Mouse (Mus musculus) cerebellum, adult 11 months (tissue): ENCODE measurements around the gene Ano6.

Experiments
- DNase-seq: peaks from one replicate; pipeline ENCODE4 v3.0.0; 2022

Gene Ano6

DNA sequence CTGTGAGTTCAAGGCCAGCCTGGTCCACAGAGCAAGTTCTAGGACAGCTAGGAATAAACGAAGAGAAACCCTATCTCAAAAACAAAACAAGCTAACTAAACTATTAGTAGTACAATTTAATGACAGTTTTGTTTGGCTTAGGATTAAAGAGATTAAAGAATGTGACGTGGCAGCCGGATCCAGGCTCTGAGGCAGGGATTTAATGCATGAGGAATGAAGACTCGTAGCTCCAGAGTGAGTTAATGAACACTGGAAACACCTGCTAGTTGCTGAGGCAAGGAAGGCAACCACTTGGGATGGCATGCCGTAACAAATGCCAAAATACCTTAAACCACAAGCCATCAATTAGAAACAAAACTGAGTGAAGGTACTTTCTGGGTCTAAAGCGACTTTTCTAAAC, 153.7 kb downstream of the Ano6 start:
- no peak for DNase-seq

DNA sequence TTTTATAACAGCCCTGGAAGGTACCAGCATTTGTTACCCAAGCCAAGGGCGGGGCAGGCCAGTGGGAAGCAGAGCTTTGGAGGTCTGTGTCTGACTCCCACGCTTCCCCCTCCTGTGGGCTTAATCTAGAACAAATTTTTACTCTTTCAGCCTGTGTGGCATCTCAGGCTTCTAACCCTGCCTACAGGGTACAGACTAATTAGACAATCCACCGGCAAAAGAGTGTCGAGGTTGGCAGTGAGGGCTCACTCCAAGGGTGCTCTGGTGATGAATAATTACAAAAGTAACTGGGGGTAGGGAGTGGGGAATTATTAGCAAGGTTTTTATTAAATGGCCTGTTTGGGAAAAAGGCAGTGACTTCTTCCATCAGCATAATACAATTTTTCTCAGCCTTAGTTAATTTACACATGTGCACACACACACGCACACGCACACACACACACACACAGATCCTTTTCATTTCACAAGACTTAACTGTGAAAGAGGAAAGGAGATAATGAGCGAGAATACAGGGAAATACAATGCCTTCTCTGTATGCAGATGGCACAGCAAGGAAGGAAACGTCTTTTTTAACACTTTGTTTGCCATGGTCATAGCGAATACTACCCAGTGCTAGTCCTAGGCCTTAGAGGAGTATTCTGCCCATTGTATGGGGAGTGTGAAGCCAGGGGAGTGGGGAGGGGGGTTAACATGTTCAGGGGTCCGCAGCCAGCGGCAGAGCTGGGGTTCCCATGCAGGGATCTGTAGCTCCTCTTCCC, 155.5 kb downstream of the Ano6 start:
- DNase-seq, result no peak

GRCm38 (mm10) chr15:95948411-95948810, 157.8 kb downstream of the Ano6 start:
- DNase-seq, result no peak

DNA sequence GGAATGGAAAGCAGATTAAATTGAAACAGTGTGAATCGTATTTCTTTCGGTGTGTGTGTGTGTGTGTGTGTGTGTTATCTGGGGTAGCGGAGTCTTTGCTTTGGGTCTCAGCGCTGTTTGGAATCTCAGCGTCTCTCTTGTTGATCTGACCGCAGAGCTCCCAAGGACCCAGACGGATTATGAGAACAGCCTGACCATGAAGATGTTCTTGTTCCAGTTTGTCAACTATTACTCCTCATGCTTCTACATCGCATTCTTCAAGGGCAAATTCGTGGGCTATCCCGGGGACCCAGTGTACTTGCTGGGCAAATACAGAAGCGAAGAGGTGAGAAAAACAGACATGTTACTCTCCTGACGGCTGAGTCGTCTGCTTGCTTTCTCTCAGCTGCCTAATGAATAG, 158.7 kb downstream of the Ano6 start:
- no peak for DNase-seq

GRCm38 (mm10) chr15:95951497-95951896, 160.9 kb downstream of the Ano6 start:
- DNase-seq, result no peak

DNA sequence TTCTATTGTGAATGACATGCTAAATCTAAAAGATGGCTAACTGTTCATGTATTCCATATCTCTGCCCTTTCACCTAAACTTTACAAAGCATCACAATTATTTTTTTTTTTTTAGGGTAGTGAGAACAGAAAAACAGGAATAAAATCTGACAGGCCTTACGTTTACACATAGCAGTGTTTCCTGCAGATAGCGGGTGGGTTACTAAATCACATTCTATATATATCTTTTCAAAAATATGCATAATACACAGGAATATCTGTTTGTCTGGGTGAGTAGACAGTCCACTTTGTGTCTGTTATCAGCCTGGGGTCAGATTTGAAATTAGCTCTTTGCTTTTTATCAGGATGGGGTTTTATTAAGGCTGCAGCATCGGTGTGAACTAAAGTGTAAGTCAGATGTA, 166.0 kb downstream of the Ano6 start:
- no peak for DNase-seq

DNA sequence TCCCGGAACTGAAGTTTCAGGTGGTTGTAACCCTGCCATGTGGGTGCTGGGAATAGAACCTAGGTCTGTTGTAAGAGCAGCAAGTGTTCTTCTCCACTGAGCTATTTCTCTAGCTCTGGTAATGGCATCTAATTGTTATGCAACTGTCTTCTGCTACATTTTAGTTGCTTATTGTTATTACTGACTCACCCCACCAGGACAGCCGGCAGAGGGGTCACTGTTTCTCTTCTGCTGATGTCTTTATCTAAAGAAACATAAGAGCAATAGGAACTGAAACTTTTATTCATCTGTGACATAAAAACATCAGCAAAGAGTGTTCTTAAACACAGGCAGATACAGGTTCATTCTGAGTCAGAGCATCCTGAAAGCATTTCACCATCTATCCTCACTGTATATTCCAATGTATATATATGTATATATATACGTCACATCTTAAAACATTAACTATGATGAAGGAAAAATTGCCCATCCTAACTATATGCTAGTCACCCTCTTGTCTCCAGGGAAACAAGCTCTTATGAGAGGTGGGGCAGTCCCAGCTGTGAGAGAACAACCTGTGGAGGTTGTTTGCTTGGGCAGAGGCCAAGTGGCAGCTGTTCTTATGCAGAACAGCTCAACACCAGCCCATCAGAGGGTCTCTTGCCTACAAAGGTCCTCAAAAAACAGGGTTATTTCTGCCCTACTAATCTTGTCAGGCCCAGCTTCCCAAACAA, 171.9 kb downstream of the Ano6 start:
- DNase-seq, result no peak

DNA sequence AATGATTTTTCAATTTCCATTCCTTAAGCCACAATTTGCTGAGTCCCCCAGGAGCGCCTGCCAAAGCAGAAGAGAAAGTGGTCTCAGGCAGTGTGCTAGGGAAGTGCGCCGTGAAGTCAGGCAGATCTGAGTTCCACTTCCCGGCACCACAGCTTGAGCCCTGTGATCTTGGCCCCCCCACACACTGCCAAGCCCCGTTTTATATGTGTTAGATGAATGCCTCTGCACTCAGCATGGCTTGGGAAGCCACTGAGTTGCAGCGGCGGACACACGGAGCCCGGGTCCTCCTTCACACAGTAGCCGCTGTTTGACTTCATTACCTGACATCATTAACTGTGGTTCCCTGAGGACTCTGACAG, 172.5 kb downstream of the Ano6 start:
- no peak for DNase-seq

DNA sequence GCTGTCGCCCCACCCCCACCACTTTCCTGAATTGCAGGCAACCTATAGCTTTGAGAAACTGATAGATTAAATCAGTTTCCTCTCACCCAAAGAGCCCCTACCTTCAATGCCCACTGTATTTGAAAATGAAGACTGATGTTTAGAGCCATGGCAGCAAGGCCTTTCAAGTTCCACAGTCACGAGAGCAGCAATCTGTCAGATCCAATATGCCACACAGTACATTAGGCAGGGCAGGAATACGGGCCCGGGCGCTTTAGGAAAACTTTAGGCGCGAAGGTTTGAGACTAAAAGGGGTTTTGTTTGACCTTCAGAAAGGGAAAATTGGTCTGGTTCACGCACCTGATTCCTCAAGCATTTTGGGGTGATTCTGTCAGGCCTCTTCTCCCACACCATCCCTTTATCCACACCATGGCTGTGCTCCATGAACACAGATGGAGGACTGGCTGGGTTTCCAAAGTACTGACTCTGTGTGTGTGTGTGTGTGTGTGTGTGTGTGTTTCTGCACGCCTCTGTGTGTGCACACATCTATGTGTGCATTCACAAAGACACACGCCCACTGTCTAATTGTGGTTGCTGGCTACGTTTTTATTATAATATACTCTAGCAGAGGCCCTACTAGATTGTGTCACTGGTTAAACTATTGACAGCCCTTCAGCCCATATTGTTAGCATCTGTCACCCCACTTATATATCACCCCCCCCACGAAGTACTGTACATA, 173.0 kb downstream of the Ano6 start:
- DNase-seq, result no peak

GRCm38 (mm10) chr15:95964251-95964561, 173.6 kb downstream of the Ano6 start:
- DNase-seq, result no peak

- DNase-seq, result no peak
Observed at GRCm38 (mm10) chr15:95966979-95967378, 176.3 kb downstream of the Ano6 start.

DNA sequence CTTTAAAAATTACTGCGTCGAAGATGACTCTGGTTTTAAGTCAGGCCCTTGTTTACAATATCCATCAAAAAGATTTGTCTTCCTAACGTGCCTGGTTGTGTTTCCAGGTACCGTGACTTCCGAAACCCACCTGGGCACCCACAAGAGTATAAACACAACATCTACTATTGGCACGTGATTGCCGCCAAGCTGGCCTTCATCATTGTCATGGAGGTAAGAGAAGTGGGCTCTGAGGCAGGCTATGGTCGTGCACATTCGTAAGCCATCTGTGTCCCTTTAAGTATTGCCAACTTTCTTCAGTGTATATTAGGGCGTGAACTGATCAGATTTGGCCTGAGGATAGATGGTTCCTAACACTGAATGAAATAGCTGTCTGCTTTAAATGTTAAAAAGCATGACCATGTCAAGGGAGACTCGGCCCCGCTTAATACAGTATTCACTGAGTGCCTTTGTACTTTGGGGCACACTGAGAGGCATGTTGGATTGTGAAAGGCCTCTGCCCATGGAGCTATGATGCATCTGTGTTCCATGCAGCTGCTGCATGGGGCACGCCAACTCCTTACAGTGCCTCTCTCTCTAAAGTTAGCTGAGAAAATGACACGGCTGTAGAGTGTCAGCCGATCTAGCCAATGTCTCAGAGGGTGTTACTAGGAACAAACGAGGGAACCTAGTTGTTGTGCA, 177.0 kb downstream of the Ano6 start:
- no peak for DNase-seq

DNA sequence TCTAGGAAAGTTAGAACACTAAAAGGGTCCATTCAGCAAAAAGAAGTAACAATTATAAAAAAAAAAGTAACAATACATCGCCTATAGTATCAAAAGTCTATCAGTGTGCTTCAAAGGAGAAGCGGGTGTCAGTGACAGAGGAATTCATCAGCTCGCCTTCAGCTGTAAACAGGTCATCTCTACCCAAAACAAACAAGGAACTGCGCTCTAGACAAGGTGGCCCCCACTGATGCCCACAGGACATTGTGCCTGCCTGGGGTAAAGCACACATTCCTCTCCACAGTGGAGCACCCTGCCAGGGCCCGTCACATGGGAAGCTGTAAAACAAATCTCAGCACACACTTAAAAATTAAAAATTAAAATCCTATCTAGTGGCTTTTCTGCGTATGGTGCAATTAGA, 179.0 kb downstream of the Ano6 start:
- DNase-seq, result no peak

- DNase-seq, result no peak
Observed at GRCm38 (mm10) chr15:95970176-95970575, 179.5 kb downstream of the Ano6 start.

DNA sequence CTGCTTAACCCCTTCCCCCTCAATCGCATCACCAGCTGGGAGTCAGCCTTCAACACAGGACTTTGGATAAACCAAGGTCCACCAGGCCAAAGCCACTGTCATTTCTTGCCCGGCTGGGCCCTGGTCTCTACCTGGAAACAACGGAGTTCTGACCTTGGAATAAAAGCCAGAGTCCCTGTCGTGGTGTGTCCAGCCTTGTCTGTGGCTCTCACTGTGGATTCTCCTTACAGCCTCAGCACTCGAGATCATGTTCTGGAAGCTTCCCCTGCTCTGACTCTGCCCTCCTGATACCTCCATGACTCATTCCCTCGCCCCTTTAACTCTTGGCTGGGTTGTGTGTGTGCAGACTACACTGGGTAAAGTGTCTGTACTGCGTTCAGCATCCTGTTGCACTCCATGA, 180.0 kb downstream of the Ano6 start:
- no peak for DNase-seq

DNA sequence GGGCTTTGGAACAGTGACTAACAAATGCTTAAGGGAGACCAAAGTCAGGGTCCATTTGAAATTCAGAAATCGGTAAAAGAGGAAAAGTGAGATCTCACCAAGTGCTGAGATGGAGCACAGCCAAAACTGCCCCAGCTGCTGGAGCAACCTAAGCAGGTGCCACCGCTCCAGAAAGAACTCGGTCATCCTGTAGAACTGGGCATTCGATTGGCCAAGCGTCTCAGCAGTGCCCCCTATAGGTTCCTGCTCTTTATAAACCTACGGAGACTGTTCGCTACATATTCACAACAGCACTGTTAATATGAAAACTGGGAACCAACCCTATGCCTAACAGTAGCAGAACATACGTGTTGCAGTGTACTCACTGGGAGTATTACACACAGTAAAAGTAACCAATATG, 180.7 kb downstream of the Ano6 start:
- no peak for DNase-seq

GRCm38 (mm10) chr15:95972156-95972555, 181.5 kb downstream of the Ano6 start:
- DNase-seq, result no peak

DNA sequence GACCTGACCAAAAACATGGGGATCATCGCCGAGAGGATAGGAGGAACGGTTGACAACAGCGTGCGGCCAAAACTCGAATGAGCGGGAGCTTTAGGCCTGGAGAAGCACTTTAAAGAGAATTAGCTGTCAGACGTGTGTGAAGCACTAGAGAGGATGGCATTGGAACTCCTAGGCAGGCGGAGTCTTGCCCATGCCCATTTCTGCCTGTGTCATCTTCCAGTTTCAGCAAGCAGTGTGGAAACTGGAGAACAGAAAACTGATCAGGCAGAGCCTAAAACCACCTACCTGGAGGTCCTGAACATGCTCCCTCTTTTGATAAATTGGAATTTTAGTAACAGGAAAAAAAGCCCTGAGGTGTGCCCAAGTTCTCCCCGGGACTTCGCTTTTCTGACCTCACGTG, 182.0 kb downstream of the Ano6 start:
- no peak for DNase-seq

DNA sequence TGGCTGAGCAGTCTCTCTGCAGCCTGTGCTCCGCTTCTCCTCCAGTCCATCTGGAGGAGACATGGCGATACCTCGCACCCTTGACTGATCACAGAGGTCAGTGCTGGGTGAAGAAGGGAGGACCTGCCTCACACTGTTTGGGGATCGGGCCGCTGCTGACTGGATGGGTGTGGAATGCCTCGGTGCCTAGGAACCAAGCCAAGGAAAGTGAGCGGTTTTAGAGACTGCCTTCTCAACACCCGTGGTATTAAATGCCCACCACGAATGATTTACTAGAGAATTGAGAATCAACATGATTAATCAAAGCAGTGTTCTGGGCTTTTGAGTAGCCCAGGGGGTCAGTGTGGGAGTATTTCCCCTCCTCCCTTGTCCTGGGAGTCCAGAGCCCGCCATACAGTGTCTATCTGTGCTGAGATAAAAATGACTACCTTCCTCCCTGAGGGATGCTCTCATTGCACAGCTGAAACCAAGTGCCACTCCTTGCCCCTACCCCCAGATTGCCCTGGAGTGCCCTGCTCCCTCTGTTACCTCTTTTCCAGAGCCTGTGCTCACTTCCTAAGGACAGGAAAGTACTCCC, 183.5 kb downstream of the Ano6 start:
- DNase-seq, result no peak

- DNase-seq, result no peak
Observed at GRCm38 (mm10) chr15:95976156-95976876, 185.7 kb downstream of the Ano6 start.

- DNase-seq, result no peak
Observed at GRCm38 (mm10) chr15:95977169-95977938, 186.7 kb downstream of the Ano6 start.

- no peak for DNase-seq
Observed at GRCm38 (mm10) chr15:95977939-95978252, 187.3 kb downstream of the Ano6 start.
